ENCODE assay signal across 7 mouse cellular contexts in the genomic region with DNA sequence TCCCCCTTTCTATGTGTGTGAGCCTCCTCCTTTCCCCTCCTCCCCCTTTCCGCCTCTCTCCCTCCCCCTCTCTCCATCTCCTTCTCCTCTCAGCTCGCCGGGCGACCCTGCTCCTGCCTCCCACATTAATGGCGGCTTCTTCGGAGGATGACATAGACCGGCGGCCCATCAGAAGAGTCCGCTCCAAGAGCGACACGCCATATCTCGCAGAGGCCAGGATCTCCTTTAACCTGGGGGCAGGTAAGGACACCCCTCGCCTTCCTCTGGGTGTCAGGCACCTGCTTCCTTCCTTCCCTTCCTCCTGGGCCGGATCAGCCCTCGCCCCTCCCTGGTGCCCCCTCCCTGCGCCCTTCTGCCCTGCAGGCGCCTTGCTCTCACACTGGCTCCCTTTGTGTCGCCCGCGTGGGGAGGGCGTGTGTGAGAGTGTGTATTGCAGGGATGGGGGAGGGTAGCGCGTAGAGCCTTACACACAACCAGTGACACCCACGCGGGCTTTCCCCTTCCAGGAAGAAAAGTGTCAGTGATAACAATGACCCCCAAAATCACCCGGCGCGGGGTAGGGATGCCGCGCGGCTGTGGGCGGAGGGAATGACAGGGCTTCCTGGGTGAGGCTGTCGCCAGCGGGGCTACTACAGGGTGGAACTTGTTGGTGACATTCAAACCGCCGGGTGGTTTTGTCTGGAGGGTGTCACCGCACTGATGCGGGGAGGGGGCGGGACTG. TPM values are rescaled to one million over a fixed set of nuclear protein-coding genes. Genes with fewer than 3 reads are reported as not detected.
A peak's percentile ranks its signal among the peaks of the same experiment; 100 is the strongest.
DNase-seq lines count a peak whose midpoint lies in the region; ATAC-seq lines count a peak whose summit lies in the region.

No protein-coding gene starts in this region.

- H3K27me3 ChIP-seq in forebrain, embryonic 16.5 days (replicated peaks; ENCODE audit: control insufficient read depth, insufficient read depth, low read length), result no peaks in the 10 kb centered on the region
- no peaks in the 10 kb centered on the region for H3K27me3 ChIP-seq in midbrain, embryonic 11.5 days (ENCODE audit: control insufficient read depth, insufficient read depth, low read length)

- no peaks in the 10 kb centered on the region for H3K36me3 ChIP-seq in forebrain, embryonic 16.5 days (ENCODE audit: control insufficient read depth, insufficient read depth)
- H3K36me3 ChIP-seq in midbrain, embryonic 11.5 days (ENCODE audit: control insufficient read depth, insufficient read depth, low read length), result no peaks in the 10 kb centered on the region

- H3K4me3 ChIP-seq in forebrain, embryonic 16.5 days (replicated peaks; ENCODE audit: low read length), result peak overlapping the region; percentile 66
- peak overlapping the region; percentile 60 for H3K4me3 ChIP-seq in midbrain, embryonic 11.5 days (ENCODE audit: low read depth, low read length)

- peak; percentile 3 for DNase-seq in lung, postnatal 10 days
- no peak for DNase-seq in lung, postnatal 4 days
- peak; percentile 78 to 82 for DNase-seq in cerebellum, postnatal 10 days
- peak; percentile 93 for DNase-seq in midbrain, embryonic 11.5 days (ENCODE audit: low spot score, missing footprints)
- DNase-seq in spleen, postnatal 10 days (ENCODE audit: low spot score in 2 of 2), result no peak
- no peak for DNase-seq in ovary, postnatal 14 days (ENCODE audit: low spot score)

- no peaks in the 10 kb centered on the region for H3K9me3 ChIP-seq in forebrain, embryonic 16.5 days (ENCODE audit: control insufficient read depth, low read length)
- H3K9me3 ChIP-seq in midbrain, embryonic 11.5 days (ENCODE audit: control insufficient read depth, low read length), result no peaks in the 10 kb centered on the region

- H3K4me2 ChIP-seq in forebrain, embryonic 16.5 days (ENCODE audit: low read length), result peak overlapping the region; percentile 57
- peak overlapping the region; percentile 76 for H3K4me2 ChIP-seq in midbrain, embryonic 11.5 days

- peaks cover 24% of the 10 kb centered on the region for H3K4me1 ChIP-seq in forebrain, embryonic 16.5 days (replicated peaks; ENCODE audit: control insufficient read depth, insufficient read depth, low read length)
- H3K4me1 ChIP-seq in midbrain, embryonic 11.5 days (ENCODE audit: control insufficient read depth, insufficient read depth, low read length), result peaks cover 7% of the 10 kb centered on the region; the same call in 1 of the 2 replicates

- peak; percentile 91 for ATAC-seq in forebrain, embryonic 16.5 days
- peak; percentile 84 for ATAC-seq in midbrain, embryonic 11.5 days (ENCODE audit: low FRiP score)

- peak overlapping the region; percentile 75 for H3K27ac ChIP-seq in forebrain, embryonic 16.5 days (ENCODE audit: low read length)
- H3K27ac ChIP-seq in midbrain, embryonic 11.5 days (ENCODE audit: low read depth, low read length), result no peak overlapping the region

- WGBS in forebrain, embryonic 16.5 days, result under 1% methylated on average over 38 of the region's 39 CpGs
- under 1% methylated on average over 39 of the region's 39 CpGs for WGBS in midbrain, embryonic 11.5 days

- peak overlapping the region; percentile 86 for H3K9ac ChIP-seq in forebrain, embryonic 16.5 days (replicated peaks; ENCODE audit: low read depth, low read length)
- peak overlapping the region; percentile 71 for H3K9ac ChIP-seq in midbrain, embryonic 11.5 days (ENCODE audit: low read length)

RNA-seq across cellular contexts. Expression of a gene that starts 29.3 kb away (rescaled TPM):
- 82.7 and 94.8 TPM in 2 replicates for polyA plus RNA-seq in forebrain, embryonic 16.5 days (2015; fragmentation: Nextera tagmentation; extraction: Ambion mirVana)
- polyA plus RNA-seq in midbrain, embryonic 11.5 days (2014; fragmentation: Nextera tagmentation; extraction: Ambion mirVana), result 12.7 and 15.5 TPM in 2 replicates

Comparison
In these comparisons a context has a peak if more than half of its experiments do, and no peak if none do; other contexts are left out.
1. DNase-seq: peak in lung, postnatal 10 days (single experiment), cerebellum, postnatal 10 days (2 of 2) and midbrain, embryonic 11.5 days (single experiment); none in lung, postnatal 4 days (0 of 2), spleen, postnatal 10 days (0 of 2) and ovary, postnatal 14 days (single experiment).